Mouse (Mus musculus) midbrain, postnatal 0 days (tissue): ENCODE results near the gene Ptger4. TPM values are rescaled to one million over a fixed set of nuclear protein-coding genes. Genes with fewer than 3 reads are reported as not detected.

ENCODE experiments used
- ATAC-seq: fragments of 200-750 bp; cut with Nextera tagmentation; 2 replicates; pipeline ENCODE4 v1.8.0; 2017; ENCODE audit warnings: moderate number of reproducible peaks, mild to moderate bottlenecking, moderate TSS enrichment, moderate library complexity; ENCODE audit not compliant: low FRiP score
- DNase-seq: peaks from one replicate; pipeline ENCODE4 v3.0.0-alpha.2; 2015; ENCODE audit warnings: low spot score
- H3K27ac ChIP-seq: fragments of 300-500 bp; sonication (generic); 2 replicates; pipeline ENCODE4 v1.5.1; 2014; ENCODE audit warnings: low read depth, mild to moderate bottlenecking, low read length, mixed read lengths
- H3K27me3 ChIP-seq: fragments of 300-500 bp; sonication (generic); 2 replicates; pipeline ENCODE4 v1.6.1; 2014; ENCODE audit warnings: low read length, control low read depth, mixed read lengths; ENCODE audit not compliant: insufficient read depth
- H3K36me3 ChIP-seq: fragments of 300-500 bp; sonication (generic); 2 replicates; pipeline ENCODE4 v1.6.1; 2014; ENCODE audit warnings: low read length, control low read depth, mixed read lengths; ENCODE audit not compliant: insufficient read depth
- H3K4me1 ChIP-seq: fragments of 300-500 bp; sonication (generic); 2 replicates; pipeline ENCODE4 v1.6.1; 2014; ENCODE audit warnings: mild to moderate bottlenecking, control low read depth, antibody characterized with exemption, low read length, mixed read lengths; ENCODE audit not compliant: insufficient read depth
- H3K4me2 ChIP-seq: fragments of 300-500 bp; sonication (generic); 2 replicates; pipeline ENCODE4 v1.6.1; 2014; ENCODE audit warnings: low read depth, mild to moderate bottlenecking, low read length, mixed read lengths; ENCODE audit not compliant: poor library complexity, severe bottlenecking
- H3K4me3 ChIP-seq: fragments of 300-500 bp; sonication (generic); 2 replicates; pipeline ENCODE4 v1.5.1; 2014; ENCODE audit warnings: low read depth, mild to moderate bottlenecking, low read length, moderate library complexity
- H3K9ac ChIP-seq: fragments of 300-500 bp; sonication (generic); replicated peaks from 2 replicates; pipeline ENCODE4 v1.6.1; 2014; ENCODE audit warnings: mild to moderate bottlenecking, low read length, moderate library complexity, mixed read lengths; ENCODE audit not compliant: poor library complexity, severe bottlenecking
- H3K9me3 ChIP-seq: fragments of 300-500 bp; sonication (generic); 2 replicates; pipeline ENCODE4 v1.6.1; 2016; ENCODE audit warnings: low read length, control low read depth
- CTCF ChIP-seq: IDR thresholded peaks from 2 replicates; pipeline ENCODE4 v1.5.1; 2016; ENCODE audit warnings: antibody characterized with exemption, mild to moderate bottlenecking
- WGBS: fragments of 180-500 bp; shearing (Covaris S2); extraction: QIAGEN DNeasy Blood & Tissue Kit; methylation state at CpG from one replicate; pipeline ENCODE4 v1.1.7; 2014; 5-methylcytosine and 5-hydroxymethylcytosine counted together
- polyA plus RNA-seq: library from polyadenylated mRNA; unstranded; fragments of >200 nt; fragmentation: Nextera tagmentation; extraction: Ambion mirVana; gene quantifications from 2 replicates; pipeline ENCODE4 v1.2.1, GENCODE M21; 2015
- total RNA-seq: library from RNA; depleted of rRNA; stranded (reverse); fragments of >200 nt; gene quantifications from 2 replicates; pipeline ENCODE4 v1.2.3, GENCODE M21; 2014

The Ptger4 gene
- total and polyA plus RNA-seq, 2 experiments from 2014 or later, result 1.7 to 2.5 TPM

DNA sequence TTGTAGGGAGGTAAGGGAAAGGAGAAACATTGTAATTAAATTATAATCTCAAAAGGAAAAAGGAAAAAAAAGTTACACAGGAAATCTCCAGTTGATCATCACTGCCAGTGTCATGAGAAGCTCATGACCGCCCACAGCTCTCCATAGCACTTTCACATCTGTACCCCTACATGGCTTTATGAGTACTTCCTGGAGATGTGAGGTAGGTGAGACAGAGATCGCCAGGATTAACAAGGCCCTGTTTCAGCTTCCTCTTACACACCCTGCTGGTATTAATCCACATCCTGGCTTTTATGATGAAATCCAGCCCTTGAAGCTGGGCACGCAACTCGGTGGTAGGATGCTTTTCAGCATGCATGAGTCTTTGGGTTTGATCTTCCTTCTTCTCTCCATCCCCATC is 6.2 kb upstream of the Ptger4 start:
- DNase-seq, result no peak
- WGBS, result 88% methylated on average over 4 of the region's 4 CpGs
- Histone ChIP-seq H3K9ac (no peak overlapping the region), H3K36me3 (no peaks in the 10 kb centered on the region), H3K27me3 (peaks cover 5% of the 10 kb centered on the region), H3K9me3 (no peaks in the 10 kb centered on the region), H3K27ac (no peak overlapping the region), H3K4me1 (no peaks in the 10 kb centered on the region), H3K4me2 (no peak overlapping the region), H3K4me3 (no peak overlapping the region)
- no peak for ATAC-seq
- TF ChIP-seq CTCF, result no peak

DNA sequence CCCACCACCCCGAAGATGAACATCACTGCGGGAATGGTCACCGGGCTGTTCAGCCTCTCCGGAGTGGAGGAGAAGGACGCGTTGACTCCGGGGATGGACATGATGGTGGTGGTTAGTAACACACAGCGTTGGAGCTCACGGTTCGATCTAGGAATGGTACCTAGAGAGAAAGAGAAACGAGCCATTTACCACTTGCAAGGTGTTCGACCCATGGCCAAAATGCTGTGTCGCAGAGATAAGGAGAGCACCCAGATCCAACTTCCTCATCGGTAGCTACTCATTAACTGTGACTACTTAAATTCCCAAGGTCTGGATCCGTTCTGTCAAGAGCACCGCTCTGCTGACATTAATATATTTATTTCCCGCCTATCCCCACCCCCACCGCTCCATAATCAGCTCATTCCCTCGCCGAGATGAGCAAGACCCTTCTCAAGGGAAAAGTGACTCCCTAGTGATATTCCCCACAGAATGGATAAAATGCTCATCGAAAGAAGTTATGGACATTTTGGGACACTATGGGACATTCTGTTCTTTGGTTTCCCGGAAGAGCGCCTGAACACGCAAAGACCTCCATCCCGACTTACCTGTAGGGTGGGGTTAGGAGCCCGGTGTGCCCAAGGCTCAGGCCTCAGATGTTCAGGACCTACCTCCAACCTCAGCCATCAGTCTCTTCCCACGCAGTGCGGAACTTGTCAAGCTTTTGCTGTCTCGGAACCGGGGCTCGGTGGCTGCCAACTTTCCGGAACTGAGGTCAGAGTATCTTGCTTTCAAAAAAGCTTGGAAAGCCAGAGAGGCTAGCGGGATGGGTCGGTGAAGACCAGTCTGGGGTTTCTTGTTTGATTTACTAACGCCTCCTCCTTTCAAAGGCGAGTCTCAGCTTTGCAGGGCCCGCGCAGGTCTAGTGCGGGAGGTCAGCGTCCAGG is 690 bp downstream of the Ptger4 start:
- ATAC-seq (0 out of 2 replicates have a peak, but pooled peaks have one; percentile 0), DNase-seq (no peak)
- Histone ChIP-seq H3K9ac (0 out of 2 replicates have a peak overlapping the region, but pooled peaks have one; percentile 29), H3K4me2 (peak overlapping the region; percentile 90), H3K9me3 (no peaks in the 10 kb centered on the region), H3K36me3 (no peaks in the 10 kb centered on the region), H3K4me3 (peak overlapping the region; percentile 42), H3K27ac (no peak overlapping the region), H3K4me1 (0 out of 2 replicates have a peak, but pooled peaks cover 6% of the 10 kb centered on the region), H3K27me3 (peaks cover 33% of the 10 kb centered on the region)
- WGBS, result 6% methylated on average over 40 of the region's 40 CpGs
- no peak for TF ChIP-seq CTCF

DNA sequence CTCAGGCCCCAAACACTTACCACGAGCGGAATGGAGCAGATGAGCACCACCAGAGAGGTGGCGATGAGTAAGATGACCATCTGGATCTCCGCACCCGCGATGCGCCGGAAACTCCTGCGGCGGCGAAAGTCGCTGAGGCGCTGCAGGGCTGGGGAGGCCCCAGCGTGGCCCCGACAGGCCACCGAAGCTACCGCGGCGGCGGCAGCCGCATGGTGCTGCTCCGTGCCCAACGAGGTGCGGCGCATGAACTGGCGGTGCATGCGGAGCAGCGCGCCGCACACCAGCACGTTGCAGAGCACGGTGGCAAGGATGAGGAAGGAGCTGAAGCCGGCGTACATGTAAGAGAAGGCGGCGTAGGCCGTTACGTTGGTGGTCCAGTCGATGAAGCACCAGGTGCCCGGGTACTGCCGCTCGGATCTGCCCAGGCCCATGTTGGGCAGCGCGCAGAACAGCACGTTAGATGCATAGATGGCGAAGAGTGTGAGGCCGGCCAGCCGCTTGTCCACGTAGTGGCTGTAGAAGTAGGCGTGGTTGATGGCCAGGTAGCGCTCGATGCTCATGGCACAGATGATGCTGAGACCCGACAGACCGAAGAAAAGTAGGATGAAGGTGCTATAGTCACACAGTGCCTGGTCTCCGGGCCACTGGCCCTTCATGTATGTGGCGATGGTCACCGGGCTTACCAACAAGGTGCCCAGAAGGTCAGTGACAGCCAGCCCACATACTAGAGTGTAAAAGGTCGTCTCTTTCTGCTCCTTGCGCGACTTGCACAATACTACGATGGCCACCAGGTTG is 1.5 kb downstream of the Ptger4 start:
- no peak overlapping the region for H3K27ac ChIP-seq
- no peaks in the 10 kb centered on the region for H3K36me3 ChIP-seq
- H3K9me3 ChIP-seq, result no peaks in the 10 kb centered on the region
- H3K9ac ChIP-seq, result peak overlapping the region; percentile 29
- DNase-seq, result no peak
- 0 out of 2 replicates have a peak, but pooled peaks cover 6% of the 10 kb centered on the region for H3K4me1 ChIP-seq
- peaks cover 33% of the 10 kb centered on the region for H3K27me3 ChIP-seq
- H3K4me3 ChIP-seq, result peak overlapping the region; percentile 42
- H3K4me2 ChIP-seq, result peak overlapping the region; percentile 90
- TF ChIP-seq CTCF, result peak; percentile 39
- 3% methylated on average over 58 of the region's 61 CpGs for WGBS
- ATAC-seq, result peak; percentile 50

DNA sequence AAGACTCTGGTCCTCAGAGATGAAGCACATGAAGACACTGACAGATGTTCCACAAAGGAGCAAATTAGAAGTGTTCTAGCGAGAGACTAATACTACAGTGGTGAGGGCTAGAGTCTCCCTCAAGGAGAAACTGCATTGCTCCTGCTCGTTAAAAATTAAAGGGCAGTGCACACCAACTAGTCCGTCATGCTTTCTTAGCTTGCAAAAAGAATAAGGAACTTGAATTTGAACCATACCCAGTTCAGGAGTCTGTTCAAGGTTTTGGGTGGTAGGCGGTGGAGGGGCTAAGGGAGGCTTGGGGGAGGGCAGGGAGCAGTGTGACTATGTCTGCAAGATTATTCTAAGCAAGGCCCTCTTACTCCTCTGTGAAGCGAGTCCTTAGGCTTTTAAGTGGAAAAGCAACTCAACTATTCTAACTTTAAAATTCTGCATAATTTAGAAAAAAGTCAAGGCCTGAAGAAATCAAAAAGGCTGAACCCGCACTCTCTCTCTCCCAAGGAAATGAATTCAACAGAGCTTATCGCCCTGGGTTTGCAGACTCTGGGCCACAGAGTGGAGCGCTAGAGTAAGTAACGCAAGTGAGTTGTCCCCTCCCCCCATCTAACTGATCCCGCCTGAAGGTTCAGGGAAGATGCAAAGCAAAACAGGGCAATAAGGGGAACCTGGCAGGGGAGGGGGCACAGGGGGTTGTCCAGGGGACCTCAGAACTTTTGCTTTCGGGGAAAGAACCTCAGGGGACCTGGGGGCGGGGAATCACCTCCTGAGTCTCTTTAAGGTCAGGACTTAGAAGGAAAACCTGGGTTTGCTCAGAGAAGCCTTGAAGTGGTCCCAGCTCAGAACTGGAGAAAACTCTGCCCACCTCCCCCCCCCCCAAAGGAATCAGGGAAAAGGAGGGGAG is 2.4 kb downstream of the Ptger4 start:
- Histone ChIP-seq H3K27me3 (peaks cover 33% of the 10 kb centered on the region), H3K27ac (no peak overlapping the region), H3K4me3 (peak overlapping the region; percentile 42), H3K4me2 (peak overlapping the region; percentile 90), H3K4me1 (0 out of 2 replicates have a peak, but pooled peaks cover 6% of the 10 kb centered on the region), H3K9me3 (no peaks in the 10 kb centered on the region), H3K36me3 (no peaks in the 10 kb centered on the region), H3K9ac (peak overlapping the region; percentile 29; the same call in 1 of the 2 replicates)
- DNase-seq, result peak; percentile 78
- WGBS, result 23% methylated on average over 12 of the region's 12 CpGs
- peak; percentile 67 for TF ChIP-seq CTCF
- ATAC-seq, result peak; percentile 39; the same call in 1 of the 2 replicates

DNA sequence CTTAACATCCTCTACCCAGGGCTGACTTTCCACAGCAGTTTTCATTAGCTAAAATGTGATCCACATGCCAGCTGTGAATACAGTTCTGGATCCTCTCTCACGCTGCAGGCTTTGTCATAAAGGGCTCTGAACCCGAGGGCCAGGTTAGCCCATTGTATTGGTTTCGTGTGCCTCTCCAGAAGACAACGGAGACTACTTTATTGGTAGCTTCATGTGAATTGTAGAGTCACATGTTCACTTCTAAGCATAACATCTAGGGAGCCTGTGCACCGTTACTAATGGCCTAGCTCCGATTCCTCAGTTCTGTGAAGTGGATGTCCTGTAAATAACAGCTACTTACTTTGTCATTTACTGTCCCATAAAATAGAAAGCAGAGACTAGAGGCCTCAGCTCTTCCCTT is 3.6 kb downstream of the Ptger4 start:
- 80% methylated on average over 6 of the region's 6 CpGs for WGBS
- no peak for TF ChIP-seq CTCF
- H3K4me2 ChIP-seq, result no peak overlapping the region

More for the DNA sequence above, 3.6 kb downstream of the Ptger4 start:
- DNase-seq, result no peak
- Histone ChIP-seq H3K9me3 (no peaks in the 10 kb centered on the region), H3K9ac (no peak overlapping the region), H3K27me3 (peaks cover 29% of the 10 kb centered on the region), H3K4me1 (0 out of 2 replicates have a peak, but pooled peaks cover 6% of the 10 kb centered on the region), H3K27ac (no peak overlapping the region), H3K36me3 (no peaks in the 10 kb centered on the region), H3K4me3 (no peak overlapping the region)
- no peak for ATAC-seq
